Mouse (Mus musculus) heart, postnatal 0 days (tissue): ENCODE measurements around the gene Tmub2.

Experiments
- CTCF ChIP-seq: IDR thresholded peaks from 2 replicates; pipeline ENCODE4 v1.5.1; 2016; ENCODE audit warnings: antibody characterized with exemption, control low read depth, low read depth
- EP300 ChIP-seq: IDR thresholded peaks from 2 replicates; pipeline ENCODE4 v1.6.1; 2016; ENCODE audit warnings: antibody characterized with exemption, low read depth

DNA sequence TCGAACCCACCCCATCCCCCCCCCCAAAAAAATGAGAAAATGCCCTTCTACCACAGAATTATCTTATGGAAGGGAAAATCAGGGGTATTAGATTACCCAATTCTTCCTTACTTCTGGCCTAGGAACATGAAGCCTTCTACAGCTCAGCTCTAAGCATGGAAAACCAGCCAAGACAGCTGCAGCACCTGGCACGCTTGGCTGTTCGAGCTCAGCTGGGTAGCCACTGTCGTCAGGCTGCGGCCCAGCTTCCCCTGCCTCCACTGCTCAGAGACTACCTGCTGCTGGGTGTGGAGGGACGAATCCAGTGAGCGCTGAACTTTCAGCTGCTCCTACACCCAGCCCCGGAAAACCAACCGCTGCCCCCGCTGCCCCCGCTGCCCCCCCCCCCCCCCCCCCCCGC, 7.0 kb upstream of the Tmub2 start:
- TF ChIP-seq EP300, result no peak
- TF ChIP-seq CTCF, result no peak
